Mouse (Mus musculus) brain, embryonic 14.5 days (tissue): Measurements from ENCODE around the gene Zkscan8.

ENCODE experiments used
- CTCF ChIP-seq: fragments of 200-500 bp; IDR thresholded peaks from 2 replicates; pipeline ENCODE4 v1.5.1; 2012; ENCODE audit warnings: inconsistent platforms, mild to moderate bottlenecking, moderate library complexity, borderline replicate concordance; ENCODE audit not compliant: insufficient read depth, insufficient read length; ENCODE audit errors: extremely low read depth
- POLR2A ChIP-seq: fragments of 200-500 bp; IDR thresholded peaks from 2 replicates; pipeline ENCODE4 v1.6.1; 2012; ENCODE audit warnings: mild to moderate bottlenecking, inconsistent platforms, borderline replicate concordance; ENCODE audit not compliant: poor library complexity, insufficient read depth, insufficient read length, severe bottlenecking; ENCODE audit errors: extremely low read depth

DNA sequence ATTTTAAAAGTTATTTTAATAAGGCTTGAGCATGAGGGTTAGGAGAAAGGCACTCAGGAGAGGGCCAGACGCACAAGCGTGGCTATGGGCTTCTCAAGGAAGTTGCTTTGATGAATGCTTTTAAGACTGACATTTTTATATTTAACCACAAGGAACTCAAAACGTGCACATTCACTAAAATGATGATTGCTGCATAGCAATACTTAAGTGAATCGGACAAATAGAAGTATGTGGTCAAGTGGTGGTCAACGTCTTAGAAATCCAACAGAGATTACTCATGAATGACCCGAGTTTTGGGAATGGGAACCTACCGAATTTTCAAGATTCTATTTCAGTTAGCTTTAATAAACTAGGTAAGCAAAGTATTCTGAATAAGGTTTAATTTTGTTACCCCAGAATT lies 784 bp downstream of the Zkscan8 start:
- TF ChIP-seq CTCF (no peak), POLR2A (no peak)
